Mouse (Mus musculus): ENCODE measurements at regions not wholly inside any gene's neighbourhood (a gene's known extent, or its start where the extent isn't known, plus 50 kb on each side); places are given as distances from the start of the nearest gene placed in this dataset.

DNA sequence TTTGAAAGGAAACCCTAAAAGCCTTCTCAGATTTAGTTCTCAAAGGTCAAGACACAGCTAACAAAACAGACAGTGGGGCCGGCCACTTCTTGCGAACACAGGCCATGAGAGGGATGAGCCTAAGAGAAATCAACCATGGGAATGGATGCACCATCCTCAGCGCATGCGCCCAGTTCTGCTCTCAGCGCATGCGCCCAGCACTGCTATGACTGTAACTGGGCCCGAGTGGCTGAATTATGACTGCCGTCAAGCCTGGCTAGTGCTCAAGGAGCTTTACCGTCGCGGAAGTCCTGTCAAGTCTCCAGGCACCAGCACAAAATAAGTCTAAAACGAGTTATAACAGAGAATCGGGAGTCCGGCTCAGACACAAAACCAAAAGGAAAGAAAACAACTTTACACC, 870.6 kb downstream of the Zfp704 start:
- H3K9me3 ChIP-seq (ENCODE audit: control insufficient read depth, insufficient read depth, low read depth, low read length): no peaks in the 10 kb centered on the region
- no peaks in the 10 kb centered on the region for H3K36me3 ChIP-seq (ENCODE audit: control insufficient read depth, insufficient read depth, low read length, poor library complexity, severe bottlenecking)
- H3K4me1 ChIP-seq (ENCODE audit: control insufficient read depth in 2 of 2, insufficient read depth in 2 of 2, low read length in 2 of 2, poor library complexity in 1 of 2): no peaks in the 10 kb centered on the region
- in situ Hi-C loops (cut with MboI; ENCODE audit: low sequenced_read_pairs in 2 of 2, unreplicated experiment in 2 of 2): no loop called here
- H3K27ac ChIP-seq (ENCODE audit: insufficient read depth, low read depth, low read length, poor library complexity, severe bottlenecking): no peak overlapping the region
- no peak overlapping the region for H3K9ac ChIP-seq (ENCODE audit: insufficient read depth, low read depth, low read length, poor library complexity, severe bottlenecking)
- TF ChIP-seq MAFK (IDR thresholded peaks at IDR 0.05; ENCODE audit: insufficient read depth, low read depth, low read length) (no peak), CHD2 (IDR thresholded peaks at IDR 0.05; ENCODE audit: low read depth, low read length) (no peak), ZC3H11A (IDR thresholded peaks at IDR 0.05; ENCODE audit: borderline replicate concordance, low read depth, low read length) (no peak), HCFC1 (IDR thresholded peaks at IDR 0.05; ENCODE audit: borderline replicate concordance, insufficient read depth, low read length) (no peak), ZNF384 (IDR thresholded peaks at IDR 0.05; ENCODE audit: low read depth, low read length) (no peak)
- no peak overlapping the region for H3K4me3 ChIP-seq (ENCODE audit: insufficient read depth in 1 of 2, low read depth in 1 of 2, low read length in 2 of 2, poor library complexity in 1 of 2, severe bottlenecking in 1 of 2)
- DNase-seq (ENCODE audit: low read depth, low spot score): no peak

- DNase-seq (ENCODE audit: low read depth, low spot score): no peak
- in situ Hi-C loops (cut with MboI; ENCODE audit: low sequenced_read_pairs in 2 of 2, unreplicated experiment in 2 of 2): no loop called here
- Histone ChIP-seq H3K27ac (ENCODE audit: insufficient read depth, low read depth, low read length, poor library complexity, severe bottlenecking) (no peak overlapping the region), H3K9me3 (ENCODE audit: control insufficient read depth, insufficient read depth, low read depth, low read length) (no peaks in the 10 kb centered on the region), H3K36me3 (ENCODE audit: control insufficient read depth, insufficient read depth, low read length, poor library complexity, severe bottlenecking) (no peaks in the 10 kb centered on the region), H3K9ac (ENCODE audit: insufficient read depth, low read depth, low read length, poor library complexity, severe bottlenecking) (no peak overlapping the region), H3K4me3 (ENCODE audit: insufficient read depth in 1 of 2, low read depth in 1 of 2, low read length in 2 of 2, poor library complexity in 1 of 2, severe bottlenecking in 1 of 2) (no peak overlapping the region), H3K4me1 (ENCODE audit: control insufficient read depth in 2 of 2, insufficient read depth in 2 of 2, low read length in 2 of 2, poor library complexity in 1 of 2) (no peaks in the 10 kb centered on the region)
- no peak for TF ChIP-seq ZC3H11A (IDR thresholded peaks at IDR 0.05; ENCODE audit: borderline replicate concordance, low read depth, low read length)
- no peak for TF ChIP-seq CHD2 (IDR thresholded peaks at IDR 0.05; ENCODE audit: low read depth, low read length)
- TF ChIP-seq ZNF384 (IDR thresholded peaks at IDR 0.05; ENCODE audit: low read depth, low read length): no peak
- no peak for TF ChIP-seq HCFC1 (IDR thresholded peaks at IDR 0.05; ENCODE audit: borderline replicate concordance, insufficient read depth, low read length)
- TF ChIP-seq MAFK (IDR thresholded peaks at IDR 0.05; ENCODE audit: insufficient read depth, low read depth, low read length): no peak
Observed at GRCm38 (mm10) chr3:8736239-8736953, 873.5 kb downstream of the Zfp704 start.

DNA sequence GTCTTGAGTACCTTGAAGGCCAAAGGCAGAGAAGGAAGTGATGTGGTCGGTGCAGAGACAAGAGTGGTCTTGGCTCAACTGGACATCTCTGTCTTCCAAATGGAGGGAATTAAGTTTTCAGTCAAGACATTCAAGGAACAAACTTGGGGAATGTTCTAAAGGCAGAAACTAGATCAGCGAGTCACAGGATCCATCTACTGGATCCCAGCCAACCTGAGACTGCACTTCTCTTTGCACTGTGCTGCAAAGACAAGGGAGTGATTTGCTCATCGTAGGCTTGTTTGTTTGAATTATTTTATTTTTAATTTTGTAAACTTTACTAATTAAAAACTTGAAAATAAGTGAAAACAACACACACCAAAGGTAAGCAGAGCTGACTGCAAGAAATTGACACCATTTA, 875.8 kb downstream of the Zfp704 start:
- in situ Hi-C loops (cut with MboI; ENCODE audit: low sequenced_read_pairs in 2 of 2, unreplicated experiment in 2 of 2): no loop called here
- H3K36me3 ChIP-seq (ENCODE audit: control insufficient read depth, insufficient read depth, low read length, poor library complexity, severe bottlenecking): no peaks in the 10 kb centered on the region
- TF ChIP-seq CHD2 (IDR thresholded peaks at IDR 0.05; ENCODE audit: low read depth, low read length): no peak
- TF ChIP-seq HCFC1 (IDR thresholded peaks at IDR 0.05; ENCODE audit: borderline replicate concordance, insufficient read depth, low read length): no peak
- TF ChIP-seq ZC3H11A (IDR thresholded peaks at IDR 0.05; ENCODE audit: borderline replicate concordance, low read depth, low read length): no peak
- no peak for TF ChIP-seq ZNF384 (IDR thresholded peaks at IDR 0.05; ENCODE audit: low read depth, low read length)
- TF ChIP-seq MAFK (IDR thresholded peaks at IDR 0.05; ENCODE audit: insufficient read depth, low read depth, low read length): no peak
- H3K27ac ChIP-seq (ENCODE audit: insufficient read depth, low read depth, low read length, poor library complexity, severe bottlenecking): no peak overlapping the region
- H3K9ac ChIP-seq (ENCODE audit: insufficient read depth, low read depth, low read length, poor library complexity, severe bottlenecking): no peak overlapping the region
- no peak overlapping the region for H3K4me3 ChIP-seq (ENCODE audit: insufficient read depth in 1 of 2, low read depth in 1 of 2, low read length in 2 of 2, poor library complexity in 1 of 2, severe bottlenecking in 1 of 2)
- DNase-seq (ENCODE audit: low read depth, low spot score): no peak
- no peaks in the 10 kb centered on the region for H3K4me1 ChIP-seq (ENCODE audit: control insufficient read depth in 2 of 2, insufficient read depth in 2 of 2, low read length in 2 of 2, poor library complexity in 1 of 2)
- H3K9me3 ChIP-seq (ENCODE audit: control insufficient read depth, insufficient read depth, low read depth, low read length): no peaks in the 10 kb centered on the region

- in situ Hi-C loops (cut with MboI; ENCODE audit: low sequenced_read_pairs in 2 of 2, unreplicated experiment in 2 of 2): no loop called here
- Histone ChIP-seq H3K4me3 (ENCODE audit: insufficient read depth in 1 of 2, low read depth in 1 of 2, low read length in 2 of 2, poor library complexity in 1 of 2, severe bottlenecking in 1 of 2) (no peak overlapping the region), H3K36me3 (ENCODE audit: control insufficient read depth, insufficient read depth, low read length, poor library complexity, severe bottlenecking) (no peaks in the 10 kb centered on the region), H3K27ac (ENCODE audit: insufficient read depth, low read depth, low read length, poor library complexity, severe bottlenecking) (no peak overlapping the region), H3K9me3 (ENCODE audit: control insufficient read depth, insufficient read depth, low read depth, low read length) (no peaks in the 10 kb centered on the region), H3K9ac (ENCODE audit: insufficient read depth, low read depth, low read length, poor library complexity, severe bottlenecking) (no peak overlapping the region), H3K4me1 (ENCODE audit: control insufficient read depth in 2 of 2, insufficient read depth in 2 of 2, low read length in 2 of 2, poor library complexity in 1 of 2) (no peaks in the 10 kb centered on the region)
- no peak for TF ChIP-seq ZC3H11A (IDR thresholded peaks at IDR 0.05; ENCODE audit: borderline replicate concordance, low read depth, low read length)
- TF ChIP-seq HCFC1 (IDR thresholded peaks at IDR 0.05; ENCODE audit: borderline replicate concordance, insufficient read depth, low read length): no peak
- no peak for DNase-seq (ENCODE audit: low read depth, low spot score)
Observed at GRCm38 (mm10) chr3:8731398-8731797, 878.5 kb downstream of the Zfp704 start.

All from ES-E14 (cell line).